Mouse (Mus musculus) right cerebral cortex, postnatal 4 days (tissue): ENCODE results near the gene Ntn1.

ENCODE experiments used
- DNase-seq: peaks from one replicate; pipeline ENCODE4 v3.0.0-alpha.2; 2022

Ntn1 gene

DNA sequence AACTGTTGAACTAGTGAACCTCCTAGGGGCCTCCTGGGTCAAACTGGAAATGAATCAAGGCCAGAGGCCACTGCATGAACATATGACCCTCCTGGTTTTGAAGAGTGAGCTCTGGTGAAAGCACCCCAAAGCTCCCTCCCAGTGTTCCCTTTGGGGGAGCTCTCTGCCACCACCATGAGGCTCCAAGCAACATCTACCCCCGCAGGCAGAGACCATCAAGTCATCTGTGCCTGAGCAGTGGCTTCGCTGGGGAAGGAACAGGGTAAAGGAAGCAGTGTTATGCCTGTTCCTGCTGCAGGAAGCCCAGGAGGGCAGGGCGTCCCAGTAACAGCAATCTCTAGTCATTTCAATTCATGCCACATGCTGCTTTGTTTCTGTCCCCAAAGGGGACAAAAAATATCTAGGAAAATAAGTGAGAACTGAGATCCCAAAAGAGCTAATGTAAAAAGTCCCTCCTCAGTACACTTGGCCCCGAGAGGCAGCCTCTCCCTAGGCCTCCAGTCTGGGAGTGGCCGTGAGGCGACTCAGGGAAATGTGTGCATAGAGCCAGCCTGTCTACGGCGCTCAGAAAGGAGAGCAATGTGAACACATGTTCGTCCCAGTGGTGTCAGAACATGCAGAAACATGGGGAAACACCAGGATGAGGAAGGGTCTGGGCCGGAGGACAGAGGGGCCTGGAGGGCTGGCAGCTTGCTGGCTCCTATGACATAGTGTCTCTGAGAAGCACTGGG lies 139.3 kb downstream of the Ntn1 start:
- DNase-seq: no peak

DNA sequence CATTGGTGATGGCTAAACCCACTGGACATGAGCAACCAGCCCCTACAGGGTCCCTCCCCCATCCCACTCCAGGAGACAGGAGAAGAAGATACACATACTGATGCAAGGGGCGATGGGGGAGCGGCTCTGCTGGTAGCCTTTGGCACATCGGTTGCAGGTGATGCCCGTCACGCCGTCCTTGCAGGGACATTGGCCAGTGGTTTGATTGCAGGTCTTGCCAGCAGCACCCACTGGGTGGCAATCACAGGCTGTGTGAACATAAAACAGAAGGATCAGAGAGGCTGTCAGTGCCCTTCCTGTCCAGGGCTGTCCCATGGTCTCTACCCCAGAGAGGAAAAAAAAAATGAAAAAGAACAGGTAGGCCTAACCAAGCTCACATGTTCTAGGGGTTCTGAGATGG lies 140.2 kb downstream of the Ntn1 start:
- DNase-seq: no peak

DNA sequence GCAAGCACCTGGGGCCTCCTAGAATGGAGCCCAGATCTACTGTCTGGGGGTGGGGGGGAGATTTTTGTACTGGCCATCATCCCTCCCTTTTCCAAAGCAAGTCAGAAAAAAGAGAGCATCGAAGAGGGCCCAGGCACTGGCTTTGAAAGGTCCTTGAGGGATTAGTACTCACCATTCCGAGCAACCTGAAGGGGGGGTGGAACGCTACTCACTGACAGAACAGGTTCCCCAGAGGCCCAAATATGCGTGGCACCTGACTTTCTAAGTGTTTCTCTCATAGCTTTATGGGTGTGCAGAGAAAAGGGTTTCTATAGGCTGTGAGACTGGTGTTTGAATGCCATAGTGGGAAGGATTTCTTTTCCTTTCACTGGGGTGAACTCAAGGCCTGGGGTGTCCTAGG lies 142.1 kb downstream of the Ntn1 start:
- no peak for DNase-seq

DNA sequence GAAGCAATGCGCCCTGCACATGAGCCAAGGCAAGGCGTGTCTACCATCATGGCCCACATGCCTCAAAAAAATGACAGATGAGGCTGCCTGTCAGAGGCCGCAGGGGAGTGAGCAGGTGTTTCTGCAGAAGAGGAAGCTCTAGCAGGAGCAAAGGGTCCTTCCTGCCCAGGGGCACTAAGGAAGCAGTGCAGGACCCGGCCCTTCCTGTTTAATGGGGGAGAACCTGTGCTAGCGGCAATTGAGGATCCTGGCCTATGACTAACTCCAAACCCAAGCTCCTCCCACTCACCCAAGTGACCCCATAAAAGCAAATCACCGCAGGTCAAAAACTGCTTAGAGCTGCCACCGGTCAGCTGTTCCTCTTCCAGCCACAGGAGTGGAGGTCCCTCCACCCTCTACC lies 147.1 kb downstream of the Ntn1 start:
- no peak for DNase-seq

DNA sequence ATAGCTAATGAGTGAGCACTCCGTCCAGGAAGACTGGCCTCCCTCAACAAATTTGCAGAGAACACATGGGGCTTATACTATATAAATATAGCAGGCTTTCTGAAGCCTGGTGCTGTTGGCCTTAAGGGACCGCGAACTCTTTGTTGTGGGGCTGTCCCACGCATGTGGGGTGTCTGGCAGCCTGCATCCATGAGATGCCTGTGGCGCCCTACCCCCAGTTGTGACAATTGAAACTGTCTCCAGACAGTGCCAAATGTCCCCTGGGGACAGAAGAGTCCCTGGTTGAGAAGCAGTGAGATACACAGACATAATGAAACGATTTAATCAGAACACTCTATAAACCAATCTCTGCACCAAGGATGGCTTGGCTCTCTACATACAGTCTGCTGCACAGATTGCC lies 150.5 kb downstream of the Ntn1 start:
- no peak for DNase-seq

DNA sequence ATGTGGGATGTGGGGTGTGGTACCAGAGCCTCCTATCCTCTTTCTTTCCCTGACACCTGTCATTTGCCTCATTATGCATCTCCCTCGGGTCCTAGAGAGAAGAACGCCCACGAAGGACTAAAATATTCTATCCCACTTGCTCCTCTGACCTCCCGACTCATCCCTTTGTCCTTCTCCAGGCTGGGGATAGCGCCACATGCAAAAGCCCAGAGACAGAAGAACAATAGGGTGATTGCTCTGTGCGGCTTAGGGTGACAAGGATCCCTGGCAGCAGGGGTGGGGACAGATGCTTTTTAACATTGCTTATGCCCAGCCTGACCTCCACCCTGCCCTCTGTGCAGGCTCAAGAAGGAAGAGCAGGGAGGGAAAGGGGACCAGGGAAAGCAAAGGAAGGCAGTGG lies 152.7 kb downstream of the Ntn1 start:
- no peak for DNase-seq

DNA sequence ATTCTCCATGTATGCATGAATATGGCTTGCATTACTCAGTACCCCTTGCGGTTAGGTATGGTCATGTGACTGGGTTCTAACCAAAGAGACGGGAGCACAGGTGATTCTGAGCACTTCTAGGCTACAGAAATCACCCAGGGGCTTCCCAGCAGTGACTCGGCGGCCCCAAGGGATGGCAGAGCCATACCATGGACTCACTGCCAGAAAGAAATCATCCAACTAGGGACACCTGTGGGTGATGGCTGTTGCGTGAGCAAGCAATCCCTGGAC lies 155.7 kb downstream of the Ntn1 start:
- DNase-seq: no peak

DNA sequence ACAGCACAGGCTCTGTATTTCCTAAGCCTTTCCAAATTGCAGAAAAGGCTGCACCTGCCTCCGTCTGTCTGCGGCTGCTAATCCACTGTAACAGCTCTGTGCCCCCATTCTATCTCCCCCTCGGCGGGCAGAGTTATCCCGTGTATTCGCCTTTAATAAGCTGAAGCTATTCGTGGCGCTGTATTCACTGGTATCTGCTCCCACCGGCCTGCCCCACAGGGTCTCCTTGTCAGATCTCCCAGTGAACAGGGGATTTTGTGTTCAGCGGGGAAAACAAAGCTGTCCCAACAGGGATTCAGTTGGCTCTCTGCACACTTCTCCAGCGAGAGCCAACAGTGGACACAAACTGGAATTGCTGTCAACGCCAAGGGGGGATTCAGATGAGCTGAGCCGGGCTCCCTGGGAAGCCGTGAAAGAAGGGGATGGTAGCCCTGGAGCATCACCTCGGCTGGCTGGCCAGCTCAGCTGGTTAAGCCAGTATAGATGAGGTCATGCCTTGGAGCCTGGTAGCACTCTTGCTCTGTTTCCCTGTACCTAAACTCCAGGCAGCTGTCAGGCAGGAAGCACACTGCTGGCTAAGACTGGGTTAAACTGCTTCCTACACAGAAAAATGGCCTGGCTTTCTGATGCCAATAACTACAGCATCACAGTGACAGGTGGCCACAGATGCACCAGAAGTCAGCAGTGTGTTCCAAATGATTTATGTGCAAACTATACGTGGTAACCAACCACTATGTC lies 156.2 kb downstream of the Ntn1 start:
- no peak for DNase-seq

DNA sequence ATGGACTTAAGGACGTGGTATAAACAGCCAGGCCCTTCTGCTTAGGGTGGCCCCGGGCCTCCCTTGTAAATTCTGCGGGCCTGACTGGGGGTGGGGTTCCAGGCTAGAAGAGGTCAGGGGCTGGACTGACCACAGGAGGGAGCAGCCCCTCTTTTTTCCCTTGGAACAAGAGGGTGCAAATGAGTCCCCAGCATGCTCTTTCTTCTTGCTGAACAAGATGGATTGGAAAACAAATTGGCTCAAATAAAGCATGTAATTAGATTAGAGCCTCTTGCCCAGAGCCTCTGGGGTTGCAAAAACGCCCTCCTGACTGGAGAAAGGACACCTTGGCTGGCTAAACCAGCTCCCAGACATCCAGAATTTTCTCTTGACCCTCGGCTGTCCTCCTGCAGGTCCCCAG lies 160.9 kb downstream of the Ntn1 start:
- no peak for DNase-seq

DNA sequence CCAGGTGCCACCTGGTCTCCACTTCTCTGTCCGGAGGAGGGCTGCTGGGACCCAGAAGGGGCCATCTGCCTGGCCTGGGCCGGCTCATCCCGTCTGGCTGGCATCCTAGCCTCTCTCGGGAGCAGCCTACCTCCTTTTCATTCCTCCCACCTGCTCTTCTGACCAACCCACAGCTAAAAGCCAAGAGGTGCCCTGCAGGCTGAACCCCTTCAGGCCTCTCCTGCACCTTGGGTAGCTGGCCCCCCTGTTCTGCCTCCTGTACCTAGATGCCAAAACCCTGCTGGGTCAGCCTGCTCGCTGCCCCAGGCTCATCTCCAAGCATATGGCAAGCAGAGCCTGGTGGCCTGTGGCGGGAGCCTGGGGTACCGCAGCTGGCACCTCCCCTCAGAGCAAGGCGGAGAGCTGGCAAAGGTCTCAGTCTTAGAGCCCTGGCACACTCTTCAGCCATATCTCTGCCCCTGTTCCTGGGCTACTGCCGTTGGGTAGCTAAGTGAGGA lies 167.1 kb downstream of the Ntn1 start:
- DNase-seq: no peak

DNA sequence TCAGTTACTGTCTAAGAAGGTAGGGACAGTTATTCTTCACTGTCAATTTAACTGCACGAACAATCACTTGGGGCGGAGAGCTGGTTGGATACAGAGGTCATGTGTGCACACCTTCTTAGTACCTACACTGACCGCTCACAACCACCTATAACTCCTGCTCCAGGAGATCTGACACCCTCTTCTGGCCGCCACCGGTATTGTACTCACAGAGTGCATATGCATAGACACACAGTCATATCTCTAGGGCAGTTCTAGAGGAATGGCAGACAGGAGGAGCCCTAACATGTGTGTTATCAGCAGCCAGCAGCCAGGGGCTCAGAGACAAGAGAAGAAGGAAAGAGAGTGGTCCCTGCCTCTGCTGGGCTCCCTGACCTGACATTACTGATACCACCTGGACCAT lies 169.1 kb downstream of the Ntn1 start:
- DNase-seq: no peak

DNA sequence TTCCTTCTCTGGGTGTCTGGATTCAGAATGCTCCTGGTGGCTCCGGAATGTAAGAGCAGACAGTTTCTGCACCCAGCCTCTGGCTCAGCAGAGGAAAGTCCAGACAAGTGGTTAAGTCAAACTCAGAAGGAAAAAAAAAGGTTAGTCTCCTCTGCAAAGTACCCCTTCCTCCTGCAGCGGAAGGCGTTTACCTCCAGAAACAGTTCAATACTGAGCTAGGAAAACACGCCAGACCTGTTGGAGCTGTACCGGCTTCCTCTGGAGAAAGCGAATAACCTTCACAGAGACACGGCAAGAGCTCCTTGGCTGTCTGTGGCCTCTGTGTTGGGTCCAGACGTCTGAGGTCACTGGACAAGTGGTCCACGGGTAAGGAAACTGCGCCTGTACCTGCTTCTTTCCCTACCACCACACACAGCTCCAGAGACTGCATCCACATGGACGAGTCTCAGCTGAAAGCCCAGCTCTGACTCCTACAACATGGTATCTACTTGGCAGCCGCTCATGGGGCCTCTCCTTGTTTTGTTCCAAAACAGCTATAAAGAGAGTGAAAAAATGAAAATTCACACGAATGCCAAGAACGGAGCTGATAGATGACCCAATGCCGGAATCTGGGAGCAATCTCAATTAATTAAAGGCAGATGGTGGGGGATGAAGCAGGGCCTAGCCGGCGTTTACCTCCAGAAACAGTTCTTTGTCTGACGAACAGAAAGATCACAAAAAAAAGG lies 171.5 kb downstream of the Ntn1 start:
- no peak for DNase-seq

DNA sequence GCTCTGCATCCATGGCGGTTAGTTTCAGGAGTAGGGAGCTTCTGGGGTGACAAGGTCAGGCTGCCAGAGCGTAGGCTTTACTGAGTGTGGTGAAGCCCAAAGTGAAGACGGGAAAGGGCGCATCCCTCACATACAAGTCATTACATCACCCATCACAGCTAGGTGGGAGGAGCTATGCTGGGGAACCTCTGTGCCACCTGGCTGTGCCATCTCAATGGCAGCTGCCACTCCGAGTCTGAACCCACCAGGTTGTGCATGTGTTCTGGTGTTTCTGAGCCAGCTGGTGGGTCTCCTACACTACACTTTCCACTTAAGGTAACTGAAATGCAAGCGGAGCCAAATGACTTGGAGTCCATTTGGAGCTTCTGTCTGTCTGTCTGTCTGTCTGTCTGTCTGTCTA lies 172.8 kb downstream of the Ntn1 start:
- DNase-seq: no peak

DNA sequence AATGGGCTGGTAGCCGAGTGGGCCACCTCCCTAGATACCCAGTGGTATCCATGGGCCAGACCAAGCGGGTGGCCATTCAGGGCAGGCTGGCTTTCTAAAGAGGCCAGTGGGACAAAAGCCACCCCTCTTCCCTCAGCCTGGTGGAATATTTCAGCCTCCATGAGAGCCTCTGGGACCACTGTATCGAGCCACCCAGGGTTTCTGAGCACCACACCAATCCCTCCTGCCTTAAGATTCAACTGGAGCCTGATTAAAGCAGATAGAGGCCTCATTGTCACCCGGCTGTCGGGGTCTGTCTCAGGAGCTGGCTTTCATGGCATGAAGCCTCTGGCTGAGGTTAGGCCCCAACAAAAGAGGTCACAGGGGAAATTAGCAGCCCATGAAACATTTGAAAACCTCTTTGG lies 174.0 kb downstream of the Ntn1 start:
- DNase-seq: no peak

DNA sequence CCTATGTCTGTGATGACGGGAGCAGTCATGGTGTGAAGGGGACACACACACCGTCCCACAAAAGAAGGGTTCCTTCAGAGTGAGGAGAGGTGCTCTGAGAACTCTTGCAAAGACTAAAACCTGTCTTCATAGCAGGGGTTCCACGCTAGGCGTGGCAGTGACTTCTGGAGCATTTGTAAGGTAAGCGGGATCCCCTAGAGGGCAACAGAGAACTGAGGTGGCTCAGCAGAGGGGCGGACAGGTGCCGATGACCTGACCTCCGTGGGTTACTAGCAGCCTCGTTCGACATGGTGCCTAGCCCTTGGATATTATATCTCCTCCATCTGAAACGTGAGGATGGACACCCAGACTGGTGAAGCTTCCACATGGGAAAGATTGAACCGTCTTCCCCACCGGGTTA lies 177.5 kb downstream of the Ntn1 start:
- DNase-seq: no peak

DNA sequence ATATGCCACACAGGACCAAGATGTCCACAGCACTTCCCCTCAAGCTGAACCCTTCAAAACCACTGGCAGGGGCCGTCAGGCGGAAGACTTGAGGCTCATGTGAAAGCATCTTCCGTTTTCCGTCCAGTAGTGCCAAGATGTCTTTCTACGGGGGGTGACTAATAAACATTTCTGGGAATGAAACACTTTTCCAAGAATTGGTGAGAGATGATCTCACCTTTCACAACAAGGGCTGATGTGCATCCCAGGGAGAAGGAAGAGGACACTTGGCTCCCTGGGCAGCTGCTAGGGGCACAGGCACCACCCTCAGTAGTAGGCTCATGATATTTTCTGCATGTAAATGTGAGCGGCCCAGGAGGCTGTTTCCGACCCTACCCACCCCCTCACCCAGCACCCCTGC lies 178.4 kb downstream of the Ntn1 start:
- no peak for DNase-seq

DNA sequence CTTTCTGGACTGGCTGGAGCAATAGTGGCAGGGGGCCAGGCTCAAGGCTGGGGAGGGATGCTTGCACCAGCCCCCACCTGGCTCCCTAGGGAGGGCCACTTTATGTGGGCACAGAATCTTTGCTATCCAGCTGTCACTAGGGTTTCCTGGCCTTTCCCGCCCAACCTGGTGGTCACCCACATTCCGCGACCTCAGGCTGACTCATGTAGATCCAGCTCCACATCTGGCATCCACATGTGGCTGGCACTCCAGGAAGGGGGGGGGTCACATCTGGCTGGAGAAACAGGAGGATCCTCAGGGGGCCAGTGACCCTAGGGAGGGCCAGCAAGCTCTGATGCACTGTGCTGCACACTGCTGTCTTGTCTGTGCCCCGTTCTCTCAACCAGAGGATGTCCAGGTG lies 179.9 kb downstream of the Ntn1 start:
- DNase-seq: no peak

DNA sequence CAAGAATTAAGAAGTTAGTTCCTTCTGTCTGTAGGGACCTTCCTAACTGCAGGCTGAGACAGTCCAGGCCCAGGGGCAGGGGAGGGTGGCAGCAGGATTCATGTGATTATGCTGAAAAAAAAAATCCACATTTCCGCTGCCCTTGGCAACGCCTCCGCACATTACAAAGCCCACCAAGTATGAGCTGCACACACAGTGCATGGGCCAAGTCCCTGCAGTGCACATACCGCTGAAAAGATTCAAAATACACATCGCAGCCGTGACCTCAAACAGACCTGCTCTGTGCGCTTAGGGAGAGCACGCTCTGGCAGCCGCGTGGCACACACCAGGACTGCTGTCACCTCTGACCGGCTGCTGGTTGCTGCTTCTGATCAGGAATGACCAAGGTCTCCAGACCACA lies 184.6 kb downstream of the Ntn1 start:
- no peak for DNase-seq

DNA sequence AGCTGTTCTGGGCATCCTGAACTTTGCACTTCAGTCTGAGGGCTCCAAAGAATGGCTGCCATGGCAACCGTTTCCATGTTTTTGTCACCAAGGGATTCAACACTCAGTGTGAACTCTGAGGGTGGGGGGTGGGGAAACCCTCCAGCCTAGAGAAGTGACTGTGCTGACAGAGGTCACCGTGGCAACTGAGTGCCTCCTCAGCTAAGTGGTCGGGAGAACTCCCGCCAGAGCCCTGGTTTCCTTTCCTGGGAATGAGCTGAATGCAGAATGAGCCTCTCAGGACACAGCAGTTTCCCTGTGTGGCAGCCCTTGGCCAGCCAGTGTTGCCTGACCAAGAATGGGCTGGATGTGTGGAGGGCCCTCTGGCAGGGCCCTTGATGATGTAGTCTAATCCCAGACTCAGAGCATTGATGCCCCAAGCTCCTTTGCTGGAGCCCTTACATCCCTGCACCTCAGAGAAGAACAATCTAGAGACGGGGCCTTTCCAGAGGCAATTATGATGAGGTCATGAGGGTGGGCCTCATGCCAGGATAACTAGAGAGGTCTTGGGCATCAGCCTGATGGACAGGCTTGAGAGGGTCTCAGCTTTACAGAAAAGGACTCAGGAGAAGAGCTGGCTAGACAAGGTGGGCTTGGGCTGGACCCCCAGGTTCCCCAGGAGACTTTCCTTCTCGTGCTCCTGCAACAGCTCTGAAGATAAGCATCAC lies 185.3 kb downstream of the Ntn1 start:
- DNase-seq: peak; percentile 36

DNA sequence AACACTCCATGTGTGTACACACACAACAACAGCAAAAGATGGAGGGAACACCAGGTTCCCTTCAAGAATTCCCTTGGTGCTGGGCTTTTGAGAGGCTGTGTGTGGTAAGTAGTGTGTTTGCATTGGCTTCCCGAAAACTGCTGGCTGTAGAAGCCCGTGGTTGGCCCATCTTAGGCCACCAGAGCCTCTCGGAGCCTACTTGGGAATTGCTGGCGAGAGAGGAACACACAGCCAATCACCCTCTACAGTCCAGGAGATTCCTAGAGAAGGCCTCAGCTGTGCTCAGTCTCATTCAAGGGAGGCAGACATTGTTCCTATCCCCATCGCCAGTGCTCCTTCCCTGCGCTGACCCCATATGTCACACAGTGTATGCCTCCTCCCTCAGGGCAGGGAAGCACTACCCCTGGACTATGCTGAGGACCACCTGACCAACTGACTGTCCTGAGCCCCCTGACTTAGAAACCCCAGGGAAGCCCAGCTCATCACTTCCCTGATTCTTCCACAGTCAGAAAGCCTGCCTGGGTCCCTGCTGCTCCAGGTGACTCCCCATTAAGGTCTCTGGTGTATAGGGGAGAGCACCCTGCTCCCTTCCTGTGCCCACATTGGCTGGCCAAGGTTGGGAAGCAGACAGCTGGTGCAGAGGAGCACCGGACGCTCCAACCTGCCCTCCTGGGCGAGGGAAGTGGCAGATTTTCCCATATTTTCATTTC lies 186.0 kb downstream of the Ntn1 start:
- DNase-seq: no peak

DNA sequence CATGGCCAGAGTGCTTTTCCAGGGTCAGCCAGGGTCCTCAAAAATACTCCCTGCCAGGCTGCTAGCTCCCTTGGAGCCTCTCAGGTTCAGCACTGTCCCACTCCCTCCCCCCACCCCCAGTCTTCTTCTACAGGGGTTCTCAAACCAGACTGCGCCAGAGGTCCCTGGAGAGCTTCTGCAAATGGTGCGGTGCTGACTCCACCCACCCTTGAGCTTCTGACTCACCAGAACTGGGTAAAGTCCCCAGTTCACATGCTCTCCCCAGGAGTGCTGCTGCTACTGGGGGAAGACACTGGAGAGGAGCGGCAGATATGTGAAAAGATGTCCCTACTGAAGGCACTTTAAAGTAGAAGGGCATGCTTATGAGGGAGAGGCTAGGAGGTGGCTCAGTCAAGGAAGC lies 186.7 kb downstream of the Ntn1 start:
- no peak for DNase-seq

DNA sequence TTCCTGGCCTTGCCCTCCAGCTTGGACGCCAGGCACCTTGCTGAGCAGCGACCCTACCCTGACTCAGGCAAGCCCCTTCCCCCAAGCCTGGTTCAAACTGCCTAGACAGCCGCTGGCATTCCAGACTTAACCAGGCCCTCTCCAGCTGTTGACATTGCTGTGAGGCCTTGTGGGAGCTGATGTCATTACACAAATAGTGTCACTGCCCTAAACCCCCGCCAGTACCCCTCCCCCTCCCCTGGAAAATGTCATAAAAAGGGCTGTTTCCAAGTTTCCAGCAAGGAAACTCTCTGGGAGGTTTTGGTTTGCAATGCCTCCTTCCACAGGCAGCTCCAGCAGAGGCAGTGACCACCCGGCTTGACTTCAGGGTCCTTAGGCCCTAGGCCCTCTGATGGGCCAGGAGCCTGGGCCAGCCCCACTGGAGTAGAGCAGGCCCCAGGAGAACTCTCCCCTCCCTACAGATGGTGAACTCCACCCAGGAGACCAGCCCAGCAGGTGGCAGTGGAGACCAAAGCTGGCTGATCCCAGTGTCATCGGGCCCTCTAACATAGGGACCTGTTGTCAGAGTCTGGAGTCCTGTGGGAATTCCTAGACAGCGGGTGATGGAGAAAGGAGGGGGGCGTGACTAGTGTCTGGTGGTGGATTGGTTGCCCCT lies 188.6 kb downstream of the Ntn1 start:
- peak; percentile 40 for DNase-seq
